Mouse (Mus musculus): ENCODE measurements at regions not wholly inside any gene's neighbourhood (a gene's known extent, or its start where the extent isn't known, plus 50 kb on each side); places are given as distances from the start of the nearest gene placed in this dataset.
A peak's percentile ranks its signal among the peaks of the same experiment; 100 is the strongest.

GRCm38 (mm10) chr17:64934411-64934810 is 98.5 kb upstream of the 4930583I09Rik start:
- WGBS: 90% methylated on average over 1 of the region's 1 CpGs
- DNase-seq (ENCODE audit: low spot score): no peak
- H3K27ac ChIP-seq (replicated peaks): no peak overlapping the region
- no peaks in the 10 kb centered on the region for H3K27me3 ChIP-seq (replicated peaks; ENCODE audit: low read depth, poor library complexity, severe bottlenecking)
- no peak overlapping the region for H3K4me3 ChIP-seq
- no peaks in the 10 kb centered on the region for H3K9me3 ChIP-seq
- no peaks in the 10 kb centered on the region for H3K36me3 ChIP-seq (replicated peaks)
- H3K4me1 ChIP-seq: peaks cover 9% of the 10 kb centered on the region

GRCm38 (mm10) chr17:64930816-64931428 is 95.1 kb upstream of the 4930583I09Rik start:
- H3K36me3 ChIP-seq (replicated peaks): no peaks in the 10 kb centered on the region
- DNase-seq (ENCODE audit: low spot score): peak; percentile 15
- no peak overlapping the region for H3K4me3 ChIP-seq
- H3K27me3 ChIP-seq (replicated peaks; ENCODE audit: low read depth, poor library complexity, severe bottlenecking): no peaks in the 10 kb centered on the region
- WGBS: 48% methylated on average over 7 of the region's 7 CpGs
- H3K27ac ChIP-seq (replicated peaks): no peak overlapping the region
- H3K4me1 ChIP-seq: no peaks in the 10 kb centered on the region
- H3K9me3 ChIP-seq: no peaks in the 10 kb centered on the region

DNA sequence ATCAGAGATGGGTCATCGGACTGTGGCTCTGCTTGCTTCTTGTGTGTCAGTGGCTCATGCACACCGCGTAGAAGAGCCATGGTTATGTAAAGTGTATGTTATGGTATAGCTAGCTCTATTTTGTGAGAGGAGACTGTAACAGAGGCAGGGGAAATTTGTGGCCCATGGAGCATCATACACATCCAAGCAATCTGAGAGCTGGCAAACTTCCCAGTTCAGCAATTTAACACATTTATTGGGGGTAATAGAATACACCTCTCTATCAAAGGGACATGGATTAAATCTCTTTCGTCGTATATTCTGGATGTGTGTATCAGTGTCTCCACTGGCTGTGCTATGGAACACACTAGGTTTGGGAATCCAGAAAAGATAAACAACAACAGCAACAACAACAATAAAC is 87.9 kb upstream of the 4930583I09Rik start:
- Histone ChIP-seq H3K27ac (replicated peaks) (no peak overlapping the region), H3K36me3 (replicated peaks) (no peaks in the 10 kb centered on the region), H3K4me3 (no peak overlapping the region), H3K27me3 (replicated peaks; ENCODE audit: low read depth, poor library complexity, severe bottlenecking) (no peaks in the 10 kb centered on the region), H3K9me3 (no peaks in the 10 kb centered on the region), H3K4me1 (no peaks in the 10 kb centered on the region)
- no peak for DNase-seq (ENCODE audit: low spot score)
- WGBS: 92% methylated on average over 5 of the region's 5 CpGs

- 91% methylated on average over 4 of the region's 4 CpGs for WGBS
- no peaks in the 10 kb centered on the region for H3K27me3 ChIP-seq (replicated peaks; ENCODE audit: low read depth, poor library complexity, severe bottlenecking)
- no peak overlapping the region for H3K4me3 ChIP-seq
- no peak for DNase-seq (ENCODE audit: low spot score)
- no peaks in the 10 kb centered on the region for H3K9me3 ChIP-seq
- H3K27ac ChIP-seq (replicated peaks): no peak overlapping the region
- H3K4me1 ChIP-seq: no peaks in the 10 kb centered on the region
- H3K36me3 ChIP-seq (replicated peaks): no peaks in the 10 kb centered on the region
These were observed 86.4 kb upstream of the 4930583I09Rik start for GRCm38 (mm10) chr17:64922235-64922634.

DNA sequence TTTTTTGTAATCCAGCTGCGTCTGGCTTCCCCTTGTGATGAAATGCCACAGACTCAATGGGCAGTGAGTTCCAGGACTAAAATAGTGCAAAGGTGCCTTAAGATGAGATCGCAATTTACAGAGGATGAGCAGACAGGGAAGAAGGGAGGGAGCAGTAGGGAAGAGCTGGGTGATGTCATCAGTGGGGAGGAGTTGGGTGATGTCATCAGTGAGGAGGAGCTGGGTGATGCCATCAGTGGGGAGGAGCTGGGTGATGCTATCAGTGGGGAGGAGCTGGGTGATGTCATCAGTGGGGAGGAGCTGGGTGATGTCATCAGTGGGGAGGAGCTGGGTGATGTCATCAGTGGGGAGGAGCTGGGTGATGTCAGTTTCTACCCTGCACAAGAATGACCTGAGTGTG is 84.4 kb upstream of the 4930583I09Rik start:
- DNase-seq (ENCODE audit: low spot score): no peak
- 83% methylated on average over 2 of the region's 2 CpGs for whole genome bisulfite sequencing

DNA sequence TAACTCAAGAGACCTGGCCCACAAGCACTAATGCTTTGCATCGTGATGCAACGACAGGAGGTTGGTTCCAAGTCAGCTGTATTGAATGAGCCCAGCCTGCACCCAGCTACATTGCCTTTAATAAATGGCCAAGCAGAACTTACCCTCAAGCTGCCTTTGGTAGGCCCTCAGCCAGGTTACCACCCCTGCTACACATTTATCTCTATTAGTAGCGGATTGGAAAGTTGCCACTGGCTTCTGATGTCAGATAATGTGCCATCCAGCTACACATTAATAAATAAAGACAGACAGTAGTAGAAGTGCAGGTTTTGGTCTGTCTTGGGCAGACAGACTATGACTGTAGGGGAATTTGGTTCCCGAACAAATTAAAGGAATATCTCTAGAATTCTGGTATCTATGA is 82.0 kb upstream of the 4930583I09Rik start:
- H3K27me3 ChIP-seq (replicated peaks; ENCODE audit: low read depth, poor library complexity, severe bottlenecking): no peaks in the 10 kb centered on the region
- H3K27ac ChIP-seq (replicated peaks): no peak overlapping the region
- H3K9me3 ChIP-seq: no peaks in the 10 kb centered on the region
- H3K4me1 ChIP-seq: peaks cover 32% of the 10 kb centered on the region
- DNase-seq (ENCODE audit: low spot score): no peak
- no peaks in the 10 kb centered on the region for H3K36me3 ChIP-seq (replicated peaks)
- WGBS: 94% methylated on average over 4 of the region's 4 CpGs
- H3K4me3 ChIP-seq: no peak overlapping the region

More for the DNA sequence above, 84.4 kb upstream of the 4930583I09Rik start:
- Histone ChIP-seq H3K27me3 (replicated peaks; ENCODE audit: low read depth, poor library complexity, severe bottlenecking) (no peaks in the 10 kb centered on the region), H3K4me3 (no peak overlapping the region), H3K36me3 (replicated peaks) (no peaks in the 10 kb centered on the region), H3K27ac (replicated peaks) (no peak overlapping the region), H3K9me3 (no peaks in the 10 kb centered on the region), H3K4me1 (peaks cover 14% of the 10 kb centered on the region)

GRCm38 (mm10) chr17:64916657-64917056 is 80.8 kb upstream of the 4930583I09Rik start:
- Histone ChIP-seq H3K4me1 (peaks cover 32% of the 10 kb centered on the region), H3K36me3 (replicated peaks) (no peaks in the 10 kb centered on the region), H3K27ac (replicated peaks) (peak overlapping the region; percentile 65; the same call in 1 of the 2 replicates), H3K9me3 (no peaks in the 10 kb centered on the region), H3K4me3 (no peak overlapping the region), H3K27me3 (replicated peaks; ENCODE audit: low read depth, poor library complexity, severe bottlenecking) (no peaks in the 10 kb centered on the region)
- DNase-seq (ENCODE audit: low spot score): peak; percentile 47
- WGBS: 58% methylated on average over 6 of the region's 6 CpGs

DNA sequence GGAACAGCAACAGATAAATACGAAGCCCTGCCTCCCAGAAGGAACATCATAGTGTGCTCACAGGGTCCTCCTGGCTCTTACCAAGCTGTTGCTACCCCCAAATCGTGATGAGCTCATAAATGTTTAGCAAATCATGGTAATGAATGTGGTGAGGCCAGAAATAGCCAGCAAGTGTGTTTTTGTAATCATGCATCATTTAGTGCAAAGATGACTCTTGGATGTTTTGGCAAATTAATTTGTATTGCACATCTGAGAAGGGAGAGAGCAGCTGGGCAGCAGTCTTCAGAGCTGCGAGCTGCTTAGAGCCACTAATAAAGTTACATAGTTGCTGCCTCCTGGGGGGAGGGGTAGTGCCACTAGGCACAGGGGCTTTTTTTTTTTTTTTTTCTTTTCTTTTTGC is 79.8 kb upstream of the 4930583I09Rik start:
- peaks cover 38% of the 10 kb centered on the region for H3K4me1 ChIP-seq
- no peaks in the 10 kb centered on the region for H3K36me3 ChIP-seq (replicated peaks)
- 34% methylated on average over 3 of the region's 3 CpGs for WGBS
- no peak overlapping the region for H3K4me3 ChIP-seq
- no peaks in the 10 kb centered on the region for H3K27me3 ChIP-seq (replicated peaks; ENCODE audit: low read depth, poor library complexity, severe bottlenecking)
- no peak for DNase-seq (ENCODE audit: low spot score)
- H3K27ac ChIP-seq (replicated peaks): peak overlapping the region; percentile 65
- no peaks in the 10 kb centered on the region for H3K9me3 ChIP-seq

DNA sequence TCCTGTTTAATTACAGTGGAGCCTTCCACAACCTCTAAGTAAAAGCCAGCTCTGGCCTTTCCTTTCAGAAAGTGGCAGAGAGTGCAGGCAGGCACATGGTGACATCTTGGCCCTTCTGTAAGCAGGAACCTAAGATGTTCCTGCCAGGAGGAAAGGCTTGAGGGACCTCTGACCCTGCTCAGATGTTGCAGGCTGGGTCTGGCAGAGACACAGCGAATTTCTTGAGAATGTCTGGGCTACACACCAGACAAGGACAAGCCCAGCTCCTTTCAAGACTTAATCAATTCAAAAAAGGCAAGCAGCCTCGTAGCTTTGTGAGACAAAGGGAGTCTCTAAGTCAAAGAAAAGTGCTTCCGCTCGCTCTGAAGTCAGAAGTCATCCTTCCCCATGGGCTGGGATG is 79.2 kb upstream of the 4930583I09Rik start:
- peak; percentile 62 for DNase-seq (ENCODE audit: low spot score)
- 10% methylated on average over 4 of the region's 4 CpGs for WGBS
- Histone ChIP-seq H3K9me3 (no peaks in the 10 kb centered on the region), H3K27me3 (replicated peaks; ENCODE audit: low read depth, poor library complexity, severe bottlenecking) (no peaks in the 10 kb centered on the region), H3K4me1 (peaks cover 38% of the 10 kb centered on the region), H3K27ac (replicated peaks) (peak overlapping the region; percentile 65), H3K4me3 (no peak overlapping the region), H3K36me3 (replicated peaks) (no peaks in the 10 kb centered on the region)

GRCm38 (mm10) chr17:64914302-64914701 is 78.4 kb upstream of the 4930583I09Rik start:
- Histone ChIP-seq H3K27ac (replicated peaks) (peak overlapping the region; percentile 51), H3K4me1 (peaks cover 38% of the 10 kb centered on the region), H3K36me3 (replicated peaks) (no peaks in the 10 kb centered on the region), H3K27me3 (replicated peaks; ENCODE audit: low read depth, poor library complexity, severe bottlenecking) (no peaks in the 10 kb centered on the region), H3K9me3 (no peaks in the 10 kb centered on the region), H3K4me3 (no peak overlapping the region)
- no peak for DNase-seq (ENCODE audit: low spot score)
- WGBS: 55% methylated on average over 8 of the region's 8 CpGs

GRCm38 (mm10) chr17:64908671-64909070 is 72.8 kb upstream of the 4930583I09Rik start:
- no peaks in the 10 kb centered on the region for H3K27me3 ChIP-seq (replicated peaks; ENCODE audit: low read depth, poor library complexity, severe bottlenecking)
- peaks cover 9% of the 10 kb centered on the region for H3K4me1 ChIP-seq
- no peak overlapping the region for H3K4me3 ChIP-seq
- DNase-seq (ENCODE audit: low spot score): no peak
- WGBS: 88% methylated on average over 1 of the region's 1 CpGs
- no peak overlapping the region for H3K27ac ChIP-seq (replicated peaks)
- H3K36me3 ChIP-seq (replicated peaks): no peaks in the 10 kb centered on the region
- no peaks in the 10 kb centered on the region for H3K9me3 ChIP-seq

DNA sequence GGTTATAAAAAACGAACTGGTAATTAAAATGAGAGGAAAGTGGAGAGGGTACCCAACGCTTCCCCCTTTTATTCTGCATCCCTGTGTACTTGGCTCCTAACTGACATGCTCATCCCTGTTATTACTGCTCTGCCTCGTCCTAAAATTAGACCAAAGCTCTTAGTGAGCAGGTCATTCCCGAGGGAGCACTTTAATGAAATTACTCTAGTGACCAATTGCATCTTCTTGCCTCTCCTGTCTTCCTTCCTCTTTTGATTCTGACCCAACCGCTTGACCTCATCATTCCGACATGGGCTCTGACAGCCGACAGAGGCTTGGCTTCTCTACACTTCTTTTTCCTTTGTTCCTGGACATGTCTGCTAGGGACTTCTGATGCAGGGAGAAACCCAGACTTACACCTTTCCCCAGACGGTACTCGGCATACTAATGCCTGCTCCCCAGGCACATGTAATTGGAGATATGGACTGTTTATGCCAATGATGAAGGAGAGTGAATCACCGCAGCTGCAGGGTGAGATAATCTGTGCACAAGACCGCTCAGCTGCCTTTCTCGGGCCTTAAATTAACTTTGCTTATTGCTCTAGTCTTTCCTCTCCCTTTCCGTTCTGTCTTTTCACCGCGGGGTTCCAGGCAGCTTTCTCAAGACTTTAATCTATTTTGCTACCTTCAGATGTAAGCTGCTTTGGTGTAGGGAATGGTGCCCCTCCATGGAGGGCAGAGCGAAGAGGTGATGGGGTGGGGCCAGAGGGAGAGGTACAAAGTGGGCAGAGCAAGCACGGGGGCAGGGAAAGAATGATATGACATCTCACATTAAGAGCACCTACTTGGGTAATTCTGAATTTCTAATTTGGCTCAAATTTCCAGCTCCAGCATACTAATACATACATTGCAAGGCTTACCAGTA is 66.1 kb upstream of the 4930583I09Rik start:
- H3K27me3 ChIP-seq (replicated peaks; ENCODE audit: low read depth, poor library complexity, severe bottlenecking): no peaks in the 10 kb centered on the region
- DNase-seq (ENCODE audit: low spot score): no peak
- H3K4me1 ChIP-seq: peaks cover 13% of the 10 kb centered on the region
- no peak overlapping the region for H3K27ac ChIP-seq (replicated peaks)
- WGBS: 67% methylated on average over 17 of the region's 17 CpGs
- H3K36me3 ChIP-seq (replicated peaks): no peaks in the 10 kb centered on the region
- no peaks in the 10 kb centered on the region for H3K9me3 ChIP-seq
- H3K4me3 ChIP-seq: no peak overlapping the region

DNA sequence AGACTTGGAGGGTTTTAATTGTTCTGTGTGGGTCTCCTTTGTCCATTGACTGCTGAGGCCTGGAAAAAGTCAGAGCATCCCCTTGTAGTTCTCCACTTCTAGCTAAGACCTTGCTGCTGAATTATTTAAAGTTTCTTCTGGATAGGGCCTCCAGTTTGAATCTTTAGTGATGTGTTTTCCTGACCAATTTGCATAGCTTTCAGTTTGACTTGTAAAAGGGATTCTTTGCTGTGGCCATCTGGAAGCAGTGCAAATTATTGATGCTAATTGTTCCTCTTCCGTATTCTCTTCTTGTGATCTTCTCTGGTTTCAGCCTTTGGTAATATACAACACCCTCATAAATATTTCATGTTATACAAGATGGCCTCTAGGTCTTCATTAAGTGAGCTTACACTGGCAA is 61.6 kb upstream of the 4930583I09Rik start:
- Histone ChIP-seq H3K9me3 (no peaks in the 10 kb centered on the region), H3K27me3 (replicated peaks; ENCODE audit: low read depth, poor library complexity, severe bottlenecking) (no peaks in the 10 kb centered on the region), H3K36me3 (replicated peaks) (no peaks in the 10 kb centered on the region), H3K4me3 (no peak overlapping the region), H3K27ac (replicated peaks) (no peak overlapping the region), H3K4me1 (peaks cover 8% of the 10 kb centered on the region)
- 82% methylated on average over 1 of the region's 1 CpGs for WGBS
- DNase-seq (ENCODE audit: low spot score): no peak
